Mouse (Mus musculus) cerebellum, adult 2 months (tissue): Measurements from ENCODE around the gene Piezo1. TPM values are rescaled to one million over a fixed set of nuclear protein-coding genes. Genes with fewer than 3 reads are reported as not detected.

Source experiments
- DNase-seq, 2 experiments: peaks; one replicate each; pipeline ENCODE4 v3.0.0; 2021
- H3K27ac ChIP-seq: fragments of 200-500 bp; 2 replicates; pipeline ENCODE4 v1.5.1; 2012; ENCODE audit warnings: low read length, control low read depth, inconsistent platforms; ENCODE audit not compliant: insufficient read depth
- H3K27me3 ChIP-seq: fragments of 200-500 bp; 2 replicates; pipeline ENCODE4 v1.6.1; 2012; ENCODE audit warnings: inconsistent platforms, mild to moderate bottlenecking, low read length, moderate library complexity; ENCODE audit not compliant: control insufficient read depth, insufficient read depth
- H3K4me1 ChIP-seq: fragments of 200-500 bp; 2 replicates; pipeline ENCODE4 v1.6.1; 2011; ENCODE audit warnings: low read length; ENCODE audit not compliant: control insufficient read depth, insufficient read depth
- H3K4me3 ChIP-seq: fragments of 200-500 bp; replicated peaks from 2 replicates; pipeline ENCODE3; 2011; ENCODE audit warnings: mild to moderate bottlenecking, low read depth, low read length, control low read depth; ENCODE audit not compliant: insufficient read depth
- CTCF ChIP-seq: fragments of 200-500 bp; IDR thresholded peaks from 2 replicates; pipeline ENCODE4 v1.5.1; 2011; ENCODE audit warnings: low read depth, mild to moderate bottlenecking, control low read depth, low read length, moderate library complexity, borderline replicate concordance; ENCODE audit not compliant: insufficient read depth
- POLR2A ChIP-seq: fragments of 200-500 bp; IDR thresholded peaks from 2 replicates; pipeline ENCODE4 v1.6.1; 2011; ENCODE audit warnings: low read length, control low read depth, borderline replicate concordance; ENCODE audit not compliant: insufficient read depth
- WGBS: fragments of 180-500 bp; shearing (Covaris S2); methylation state at CpG from one replicate; pipeline ENCODE4 v1.1.7; 2018; 5-methylcytosine and 5-hydroxymethylcytosine counted together
- polyA plus RNA-seq: library from polyadenylated mRNA; depleted of rRNA; stranded (reverse); fragments of >200 nt; gene quantifications from 2 replicates; pipeline ENCODE4 v1.2.3, GENCODE M21; 2012

Gene Piezo1
- polyA plus RNA-seq, 1 experiment: 4.5 TPM

DNA sequence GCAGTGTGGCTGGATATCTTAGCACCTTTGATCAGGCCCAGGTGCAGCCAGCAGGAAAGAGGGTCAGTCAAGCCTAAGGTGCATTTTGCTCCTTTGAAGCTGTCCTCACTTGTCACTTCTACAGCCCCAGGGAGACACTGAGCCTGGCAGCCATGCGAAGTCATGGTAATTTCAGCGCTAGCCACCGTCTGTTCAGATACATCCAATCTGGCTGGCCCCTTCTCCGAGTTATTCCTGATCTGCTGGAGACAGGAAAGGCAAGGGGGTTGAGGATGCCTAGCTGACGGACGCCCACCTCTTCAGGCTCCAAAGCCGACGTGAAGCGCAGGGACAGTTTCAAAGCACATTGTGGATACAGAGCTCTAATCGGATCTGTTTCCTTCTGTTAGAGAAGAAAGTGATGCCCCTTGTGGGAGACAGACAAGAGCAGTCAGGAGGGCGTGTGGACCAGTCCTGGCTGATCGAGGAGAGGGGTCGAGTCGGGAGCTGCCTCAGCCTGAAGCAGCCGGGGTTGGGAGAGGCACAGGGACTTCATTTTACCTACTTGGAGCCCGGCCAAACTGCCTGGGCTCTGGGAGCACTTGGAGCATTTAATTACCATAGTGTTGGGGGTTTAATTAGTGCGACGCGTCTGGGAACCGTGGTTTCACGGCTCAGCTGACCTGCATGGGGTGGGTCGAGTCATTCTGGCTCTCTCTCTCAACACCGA lies 27.3 kb downstream of the Piezo1 start:
- no peak for TF ChIP-seq POLR2A
- no peak for TF ChIP-seq CTCF
- Histone ChIP-seq H3K4me3 (no peak overlapping the region), H3K4me1 (0 out of 2 replicates have a peak, but pooled peaks cover 14% of the 10 kb centered on the region), H3K27me3 (no peaks in the 10 kb centered on the region), H3K27ac (no peak overlapping the region)
- peak in 1 of 2 experiments; percentile 37 for DNase-seq
- WGBS: 11% methylated on average over 23 of the region's 23 CpGs

DNA sequence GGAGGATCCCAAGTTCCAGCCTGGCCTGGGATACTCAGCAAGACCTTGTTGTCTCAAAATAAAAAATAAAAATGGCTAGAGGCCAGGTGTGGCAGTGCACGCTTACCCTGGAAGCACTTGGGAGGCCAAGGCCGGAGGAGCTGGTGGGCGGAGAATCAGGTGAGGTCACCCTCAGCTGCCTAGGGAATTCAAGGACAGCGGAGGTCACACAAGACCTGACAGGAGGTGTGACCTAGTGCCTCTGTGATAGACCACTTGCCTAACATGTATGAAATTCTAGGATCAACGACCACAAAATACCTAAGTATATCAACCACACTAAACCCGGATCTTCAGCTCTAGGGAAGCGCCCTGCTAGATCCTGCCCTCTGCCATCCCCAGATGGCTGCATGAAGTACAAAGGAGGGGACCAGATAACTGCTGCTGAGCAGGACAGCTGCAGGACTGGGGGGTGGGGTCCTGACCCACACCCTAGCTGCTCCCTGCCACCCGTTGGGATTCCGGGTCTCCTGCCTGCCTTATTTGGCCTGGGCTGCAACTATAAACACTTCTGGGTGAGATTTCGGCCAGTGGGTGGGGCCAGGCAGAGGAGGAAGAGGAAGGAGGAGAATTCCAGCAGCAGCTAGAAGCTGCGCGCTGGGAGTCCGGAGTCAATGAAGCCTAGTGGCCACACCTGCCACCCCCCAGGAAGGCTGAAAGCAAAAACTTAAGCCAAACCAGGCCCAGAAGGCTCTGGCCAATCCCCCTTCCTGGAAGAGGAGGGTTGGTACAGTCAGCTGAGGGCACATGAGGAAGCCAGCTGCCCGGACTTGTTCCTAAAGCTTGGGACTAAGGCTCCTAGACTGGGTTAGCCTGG lies 28.1 kb downstream of the Piezo1 start:
- 0 out of 2 replicates have a peak, but pooled peaks cover 14% of the 10 kb centered on the region for H3K4me1 ChIP-seq
- DNase-seq: no peak
- TF ChIP-seq CTCF (no peak), POLR2A (no peak)
- H3K27me3 ChIP-seq: no peaks in the 10 kb centered on the region
- H3K27ac ChIP-seq: no peak overlapping the region
- no peak overlapping the region for H3K4me3 ChIP-seq
- 65% methylated on average over 14 of the region's 14 CpGs for WGBS

DNA sequence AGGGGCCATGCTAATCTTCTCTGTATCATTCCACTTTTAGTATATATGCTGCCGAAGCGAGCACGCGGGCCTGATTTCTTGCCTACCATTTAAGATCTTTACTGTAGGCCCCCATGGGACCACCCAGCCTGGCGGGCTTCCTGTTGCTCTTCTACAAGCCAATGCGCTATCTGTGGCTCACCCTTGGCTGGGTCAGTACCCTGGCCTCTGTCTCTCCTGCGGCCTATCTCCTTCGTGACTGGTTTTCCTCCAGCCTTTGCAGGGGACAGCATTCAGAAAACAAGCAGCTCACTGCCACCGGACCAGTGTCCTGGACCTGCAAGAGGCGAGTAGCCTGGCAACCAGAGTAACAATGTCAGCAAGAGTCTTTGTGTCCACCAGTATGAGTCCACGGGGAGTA lies 30.5 kb downstream of the Piezo1 start:
- H3K4me3 ChIP-seq: no peak overlapping the region
- H3K27ac ChIP-seq: no peak overlapping the region
- no peak for DNase-seq
- 72% methylated on average over 11 of the region's 11 CpGs for WGBS
- no peaks in the 10 kb centered on the region for H3K27me3 ChIP-seq
- 0 out of 2 replicates have a peak, but pooled peaks cover 14% of the 10 kb centered on the region for H3K4me1 ChIP-seq
- no peak for TF ChIP-seq POLR2A
- no peak for TF ChIP-seq CTCF

DNA sequence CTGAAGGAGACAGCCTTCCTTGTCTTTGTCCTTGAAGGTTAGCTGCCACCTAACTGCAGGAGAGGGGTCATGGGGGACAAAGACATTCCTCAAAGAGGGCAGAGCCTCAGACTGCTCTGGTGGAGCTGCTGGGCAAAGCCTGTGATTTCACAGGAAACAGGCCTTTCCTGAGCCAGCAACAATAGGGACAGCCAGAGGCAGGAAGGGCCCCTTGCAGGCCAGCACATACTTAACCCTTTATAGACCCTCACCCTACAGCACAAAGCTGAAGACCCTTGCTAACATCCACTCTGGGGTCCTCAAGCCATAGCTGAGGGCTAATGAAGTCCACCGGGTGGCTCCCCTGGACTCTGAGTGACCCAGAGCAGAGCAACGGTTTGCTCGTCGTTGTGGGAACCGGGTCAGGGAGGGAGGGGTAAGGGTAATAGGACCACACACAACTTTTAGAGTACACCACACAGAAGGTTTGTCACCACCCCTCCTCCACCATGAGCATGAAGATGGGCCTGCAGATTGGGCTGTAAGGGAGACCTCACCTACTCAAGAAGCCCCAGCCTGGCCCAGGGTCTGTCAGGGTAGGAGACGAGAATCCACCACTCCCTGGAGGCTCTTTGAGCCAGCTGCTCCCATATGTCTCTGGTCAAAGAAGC lies 33.5 kb downstream of the Piezo1 start:
- Histone ChIP-seq H3K4me3 (no peak overlapping the region), H3K27ac (no peak overlapping the region), H3K4me1 (no peaks in the 10 kb centered on the region), H3K27me3 (no peaks in the 10 kb centered on the region)
- DNase-seq: no peak
- WGBS: 39% methylated on average over 6 of the region's 6 CpGs
- TF ChIP-seq POLR2A (no peak), CTCF (no peak)

DNA sequence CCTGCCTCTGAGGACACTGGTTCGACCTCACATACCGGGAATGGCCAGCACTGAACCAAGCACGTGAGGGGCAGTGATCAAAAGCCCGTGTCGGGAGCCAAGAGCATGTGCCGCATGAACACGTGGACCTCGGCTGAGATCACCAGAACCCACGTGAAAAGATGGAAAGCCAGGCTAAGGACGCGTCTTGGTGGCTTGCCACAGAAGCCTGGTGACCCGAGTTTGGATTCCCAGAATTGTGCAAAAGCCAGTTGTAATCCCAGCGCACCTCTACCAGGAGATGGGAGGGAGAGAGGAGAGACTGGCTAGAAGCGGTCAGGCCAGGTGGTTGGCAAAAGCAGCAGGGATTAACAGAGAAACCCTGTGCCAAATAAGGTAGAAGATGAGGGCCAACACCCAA lies 35.4 kb downstream of the Piezo1 start:
- no peak overlapping the region for H3K27ac ChIP-seq
- TF ChIP-seq POLR2A: no peak
- TF ChIP-seq CTCF: no peak
- no peaks in the 10 kb centered on the region for H3K4me1 ChIP-seq
- no peak for DNase-seq
- WGBS: 77% methylated on average over 14 of the region's 14 CpGs
- H3K4me3 ChIP-seq: no peak overlapping the region
- H3K27me3 ChIP-seq: no peaks in the 10 kb centered on the region

DNA sequence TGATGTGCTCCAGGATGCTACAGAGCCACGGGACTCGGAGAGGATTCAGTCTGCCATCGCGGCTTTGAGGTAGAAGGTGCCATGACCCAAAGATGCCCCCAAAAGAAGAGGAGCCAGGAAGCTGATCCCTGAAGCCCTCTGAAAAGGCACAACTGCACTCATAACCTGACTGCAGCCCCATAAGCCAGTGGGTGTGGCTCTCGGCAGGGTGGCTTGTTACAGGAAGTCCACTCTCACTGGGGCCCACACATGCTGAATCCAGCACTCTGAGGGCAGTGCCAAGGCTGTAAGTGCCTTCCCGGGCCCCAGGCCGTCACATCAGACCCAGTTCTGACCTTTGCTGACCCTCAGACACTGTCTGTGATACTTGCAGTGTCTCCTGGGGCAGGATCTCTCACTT lies 38.7 kb downstream of the Piezo1 start:
- no peak for DNase-seq
- TF ChIP-seq POLR2A: no peak
- TF ChIP-seq CTCF: no peak
- no peaks in the 10 kb centered on the region for H3K27me3 ChIP-seq
- no peak overlapping the region for H3K4me3 ChIP-seq
- no peaks in the 10 kb centered on the region for H3K4me1 ChIP-seq
- WGBS: 70% methylated on average over 7 of the region's 7 CpGs
- no peak overlapping the region for H3K27ac ChIP-seq

DNA sequence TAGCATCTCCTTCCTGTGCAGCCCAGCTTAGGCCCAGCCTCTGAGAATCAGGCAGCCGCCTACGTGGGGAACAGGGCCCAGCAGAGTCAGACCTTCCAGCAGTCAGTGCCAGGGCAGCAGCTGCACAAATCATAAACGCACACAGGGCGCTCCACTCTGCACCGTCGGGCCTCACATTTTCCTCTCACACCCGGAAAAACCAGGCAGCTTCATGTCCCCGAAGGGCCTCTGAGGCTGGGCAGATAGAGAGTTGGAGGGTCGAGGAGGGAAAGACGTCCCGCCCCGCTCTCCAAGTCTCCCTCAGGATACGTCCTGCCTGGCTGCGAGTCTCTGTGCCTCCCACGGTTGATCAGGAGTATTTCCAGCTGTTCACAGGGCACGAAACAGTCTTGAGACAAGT lies 39.6 kb downstream of the Piezo1 start:
- Histone ChIP-seq H3K4me3 (no peak overlapping the region), H3K4me1 (no peaks in the 10 kb centered on the region), H3K27ac (no peak overlapping the region), H3K27me3 (no peaks in the 10 kb centered on the region)
- no peak for DNase-seq
- 41% methylated on average over 16 of the region's 16 CpGs for WGBS
- TF ChIP-seq CTCF: no peak
- TF ChIP-seq POLR2A: no peak

DNA sequence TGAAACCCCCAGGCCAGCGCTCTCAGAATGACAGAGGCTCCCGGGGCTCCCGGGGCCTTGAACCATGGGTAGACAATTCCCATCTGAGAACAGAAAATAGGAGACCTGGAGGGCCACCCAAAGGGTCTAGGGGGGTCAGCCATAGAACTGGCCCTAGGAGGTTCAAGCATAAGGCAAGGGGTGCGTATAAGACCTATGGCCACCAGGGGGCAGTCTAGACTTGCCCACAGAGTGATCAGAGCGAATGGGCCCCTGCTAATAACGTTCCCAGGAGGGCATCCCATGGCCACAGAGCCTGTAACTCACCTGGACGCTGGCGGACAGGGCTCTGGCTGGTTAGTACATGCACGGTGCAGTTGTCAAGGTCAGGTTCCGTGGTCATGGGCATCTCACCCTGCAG lies 50.3 kb downstream of the Piezo1 start:
- Histone ChIP-seq H3K4me1 (no peaks in the 10 kb centered on the region), H3K4me3 (no peak overlapping the region), H3K27ac (no peak overlapping the region), H3K27me3 (no peaks in the 10 kb centered on the region)
- WGBS: 26% methylated on average over 10 of the region's 10 CpGs
- peak; percentile 73 to 81 for DNase-seq
- TF ChIP-seq CTCF: peak; percentile 93
- no peak for TF ChIP-seq POLR2A
